Mouse (Mus musculus): Measurements from ENCODE around the gene Slc9a2.
"Not testable (repeated sequence)": the region's sequence is repeated elsewhere in the genome, so short reads cannot be mapped to it uniquely, and the experiment has no call there.

The Slc9a2 gene

DNA sequence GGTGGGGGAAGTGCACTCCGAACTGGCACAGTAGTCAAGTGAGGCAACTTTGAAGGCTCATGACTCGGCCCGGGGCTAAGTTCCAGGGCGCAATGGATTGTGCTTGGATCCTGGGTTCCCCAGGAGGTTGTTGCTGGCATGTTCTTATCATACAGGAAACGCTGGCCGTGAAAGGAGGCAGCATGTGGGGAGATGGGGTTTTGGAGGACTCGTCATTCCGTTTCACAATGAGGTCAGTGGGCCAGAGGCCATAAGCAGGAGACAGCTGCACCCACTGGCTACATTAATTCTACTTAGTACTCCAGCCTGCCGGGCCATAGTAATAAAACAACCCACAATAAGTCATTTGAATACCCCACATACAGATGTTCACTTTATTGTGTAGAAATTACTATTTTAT is 34.6 kb downstream of the Slc9a2 start:
- no peak for DNase-seq

DNA sequence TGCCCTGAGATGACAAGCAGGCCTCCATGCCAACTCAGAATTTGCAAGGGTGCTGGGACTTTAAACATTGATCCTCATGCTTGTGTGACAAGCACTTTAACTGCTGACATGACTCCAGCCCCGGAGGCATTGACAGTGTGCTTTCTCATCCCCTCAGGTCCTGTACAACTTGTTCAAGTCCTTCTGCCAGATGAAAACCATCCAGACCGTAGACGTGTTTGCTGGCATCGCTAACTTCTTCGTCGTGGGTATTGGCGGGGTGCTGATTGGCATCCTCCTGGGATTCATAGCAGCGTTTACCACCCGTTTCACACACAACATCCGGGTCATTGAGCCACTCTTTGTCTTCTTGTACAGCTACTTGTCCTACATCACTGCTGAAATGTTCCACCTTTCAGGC is 45.7 kb downstream of the Slc9a2 start:
- no peak for DNase-seq

DNA sequence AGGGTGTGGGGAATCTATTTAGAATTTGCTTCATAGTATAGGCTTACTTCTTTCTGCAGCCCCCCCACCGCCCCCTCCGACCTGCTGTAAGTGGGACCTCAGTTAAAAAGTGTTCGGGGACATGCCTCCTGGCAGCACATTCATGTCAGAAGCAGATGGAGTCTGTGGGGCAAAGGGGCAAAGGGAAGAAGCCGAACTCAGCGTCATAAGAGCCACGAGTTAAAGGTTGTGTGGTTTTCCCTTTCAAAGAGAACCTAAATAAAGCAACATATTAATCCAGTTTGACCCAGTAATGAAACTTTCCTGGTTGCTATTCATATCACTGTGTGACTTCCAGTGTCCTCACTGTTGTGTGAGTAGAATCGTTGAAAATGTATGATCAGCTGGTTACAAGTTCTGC is 47.0 kb downstream of the Slc9a2 start:
- no peak for DNase-seq

DNA sequence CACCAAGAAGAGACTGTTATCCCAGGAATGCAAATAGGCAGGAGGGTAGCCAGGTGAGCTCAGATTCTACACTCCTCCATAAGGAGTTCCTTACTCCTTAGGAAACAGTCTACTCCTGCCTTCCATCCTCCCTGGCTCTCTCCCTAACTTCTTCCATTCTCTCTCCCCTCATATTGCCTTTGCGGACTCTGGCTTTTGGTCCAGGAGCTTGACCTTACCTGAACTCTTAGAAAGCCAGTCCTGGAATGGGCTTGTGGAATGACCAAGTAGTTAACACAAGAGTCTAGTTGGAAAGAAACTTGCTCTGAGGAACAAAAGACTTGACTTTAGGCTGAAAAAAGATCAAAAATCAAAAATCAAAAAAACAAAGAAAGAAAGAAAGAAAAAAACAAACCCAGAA is 48.3 kb downstream of the Slc9a2 start:
- no peak for DNase-seq

DNA sequence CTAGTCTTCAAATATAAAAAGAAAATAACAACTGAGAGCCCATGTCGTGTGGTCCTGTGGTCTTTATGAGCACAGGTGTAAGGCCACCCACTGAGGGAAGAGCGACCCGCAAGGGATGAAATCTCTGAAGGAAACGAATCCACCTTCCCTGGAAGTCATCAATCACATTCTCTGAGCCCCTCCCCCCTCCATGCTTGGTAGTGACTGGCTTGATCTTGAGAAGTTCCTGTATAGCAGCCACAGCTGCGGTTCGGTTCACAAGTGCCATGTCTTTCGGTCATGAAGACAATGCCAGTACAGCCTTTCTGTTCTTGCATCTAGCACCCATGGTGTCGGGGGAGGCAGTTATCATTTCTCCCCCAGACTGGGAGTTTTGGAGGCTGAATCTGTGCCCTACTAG is 57.3 kb downstream of the Slc9a2 start:
- DNase-seq: no peak

DNA sequence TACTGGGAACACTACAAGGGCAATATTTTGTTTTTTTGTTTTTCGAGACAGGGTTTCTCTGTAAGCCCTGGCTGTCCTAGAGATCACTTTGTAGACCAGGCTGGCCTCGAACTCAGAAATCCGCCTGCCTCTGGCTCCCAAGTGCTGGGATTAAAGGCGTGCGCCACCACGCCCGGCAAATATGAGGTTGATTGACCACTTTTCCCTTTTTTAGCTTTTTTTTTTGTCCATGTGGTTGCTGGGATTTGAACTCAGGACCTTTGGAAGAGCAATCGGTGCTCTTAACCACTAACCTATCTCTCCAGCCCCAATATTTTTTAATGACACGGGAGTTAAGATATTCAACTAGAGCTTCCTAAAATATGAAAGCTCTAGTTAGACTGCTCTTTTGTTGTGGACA is 57.9 kb downstream of the Slc9a2 start:
- not testable (repeated sequence) for DNase-seq

DNA sequence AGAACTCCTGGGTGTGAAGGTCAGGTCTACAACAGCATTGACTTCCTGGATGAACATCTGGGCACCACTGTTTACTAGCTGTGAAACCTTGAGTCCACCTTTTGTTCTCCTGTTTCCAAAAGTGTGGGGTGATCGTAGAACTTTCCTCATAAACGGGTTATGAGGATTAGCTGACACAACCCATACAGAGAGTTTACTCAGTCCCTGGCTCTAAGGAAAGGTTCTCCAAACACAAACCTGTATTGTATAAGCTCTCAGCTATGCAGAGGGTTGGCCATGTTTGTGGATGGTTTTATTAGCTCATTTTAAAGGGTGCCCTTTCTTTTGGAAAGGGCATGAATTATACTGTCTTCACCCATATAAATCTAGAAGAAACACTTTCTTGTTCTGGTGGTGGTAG is 60.4 kb downstream of the Slc9a2 start:
- DNase-seq: no peak

DNA sequence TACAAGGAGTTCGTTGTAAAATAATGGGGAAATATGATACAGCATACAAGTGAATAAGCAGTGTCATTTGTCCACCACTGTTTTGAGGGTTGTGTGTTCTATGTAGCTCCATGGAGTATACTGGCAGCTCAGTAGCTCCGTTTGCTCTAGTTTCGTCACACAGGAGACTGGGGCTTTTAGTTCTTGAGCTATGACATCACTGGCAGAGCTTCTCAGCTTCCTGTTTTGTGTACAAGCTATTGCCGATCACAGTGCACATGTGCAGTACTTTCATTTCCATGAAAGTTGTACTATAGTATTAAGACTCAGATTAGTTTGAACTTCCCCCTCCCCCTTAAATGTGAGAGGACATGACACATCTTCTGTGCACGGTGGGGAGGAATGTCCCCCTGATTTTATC is 65.7 kb downstream of the Slc9a2 start:
- DNase-seq: no peak

DNA sequence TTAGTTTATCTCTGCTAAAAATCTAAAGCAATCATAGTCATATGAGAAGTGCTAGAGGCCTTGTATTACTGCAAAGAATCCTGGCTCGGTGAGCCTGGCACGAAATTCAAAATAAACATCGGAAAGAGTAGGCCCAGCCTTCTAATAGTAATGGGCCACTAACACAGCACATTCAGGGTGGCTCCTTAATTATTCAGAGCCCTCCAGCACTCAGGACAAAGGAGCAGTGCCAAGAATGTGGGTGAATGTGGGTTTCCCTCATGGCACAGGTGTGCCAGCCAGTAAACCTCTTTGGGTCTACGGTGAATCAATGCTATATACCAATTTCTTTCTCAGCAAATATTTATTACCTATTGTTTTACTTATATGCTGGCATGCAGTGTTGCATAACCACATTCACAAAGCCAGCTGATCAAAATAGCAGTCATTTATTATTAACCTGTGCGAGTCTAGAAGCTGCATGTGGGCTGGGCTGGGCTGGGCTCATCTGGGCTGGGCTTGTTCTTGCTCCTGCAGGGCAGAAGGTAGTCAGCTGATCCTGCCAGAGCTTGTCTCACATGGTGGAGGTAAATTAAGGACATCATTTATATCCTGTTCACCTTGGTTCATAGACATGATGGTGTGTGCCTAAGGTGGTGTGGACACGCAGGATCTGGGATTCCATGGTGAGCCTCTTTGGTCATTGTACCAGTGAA is 79.5 kb downstream of the Slc9a2 start:
- no peak for DNase-seq

DNA sequence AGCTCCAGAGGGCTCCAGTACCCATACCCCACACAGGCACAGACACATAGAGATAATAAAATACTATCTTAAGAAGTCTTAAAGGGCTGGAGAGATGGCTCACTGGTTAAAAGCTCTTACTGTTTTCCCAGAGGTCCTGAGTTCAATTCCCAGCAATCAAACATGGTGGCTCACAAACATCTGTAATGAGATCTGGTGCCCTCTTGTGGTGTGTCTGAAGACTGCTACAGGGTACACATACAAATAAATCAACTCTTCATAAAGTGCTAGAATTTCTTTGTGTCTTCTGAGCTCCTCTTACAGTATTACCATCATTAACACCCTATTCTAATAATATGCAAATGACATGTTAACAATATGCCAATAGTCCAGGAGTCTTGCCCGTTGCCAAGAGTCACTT is 83.7 kb downstream of the Slc9a2 start:
- DNase-seq: no peak

DNA sequence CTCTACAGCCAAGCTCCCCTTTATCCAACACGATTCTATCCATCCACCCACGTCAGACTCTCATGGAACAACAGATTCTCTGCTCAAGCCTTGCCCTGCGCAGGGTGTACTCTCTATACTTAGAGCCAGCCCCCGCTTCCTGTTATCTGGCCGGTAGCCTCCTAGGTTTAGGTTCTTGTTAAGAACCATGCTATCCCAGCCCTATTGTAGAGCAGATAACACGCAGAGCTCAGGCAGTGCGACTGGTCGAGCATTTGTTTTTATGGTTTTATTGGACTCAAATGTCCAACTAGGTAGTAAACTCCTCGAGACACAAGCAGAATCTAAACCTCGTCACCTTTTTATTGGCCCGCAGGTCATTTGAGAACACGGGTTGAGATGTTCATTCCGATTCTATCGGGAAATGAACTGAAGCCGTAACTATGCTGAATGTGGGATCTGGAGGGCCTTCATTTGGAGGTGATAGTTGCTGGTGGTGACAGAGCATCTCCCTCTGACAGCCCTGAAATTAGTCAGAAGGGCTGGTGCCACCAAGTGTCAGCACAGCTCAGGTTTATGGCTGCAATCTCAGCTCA is 84.4 kb downstream of the Slc9a2 start:
- no peak for DNase-seq

DNA sequence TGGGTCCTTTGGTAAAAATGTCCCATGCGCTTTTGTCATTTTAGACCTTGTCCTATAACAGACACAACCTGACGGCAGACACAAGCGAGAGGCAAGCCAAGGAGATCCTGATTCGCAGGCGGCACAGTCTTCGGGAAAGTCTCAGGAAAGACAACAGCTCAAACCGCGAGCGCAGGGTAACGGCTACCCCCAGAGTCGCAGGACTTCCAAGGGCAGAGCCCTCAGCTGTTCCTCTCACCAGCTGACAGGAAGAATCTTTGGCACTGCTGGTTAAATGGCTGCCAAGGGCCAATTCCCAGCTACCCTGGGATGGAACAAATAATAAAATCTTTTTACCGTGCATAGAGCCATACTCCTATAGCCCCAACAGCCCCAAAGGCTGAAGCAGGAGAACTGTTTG is 85.1 kb downstream of the Slc9a2 start:
- DNase-seq: no peak

DNA sequence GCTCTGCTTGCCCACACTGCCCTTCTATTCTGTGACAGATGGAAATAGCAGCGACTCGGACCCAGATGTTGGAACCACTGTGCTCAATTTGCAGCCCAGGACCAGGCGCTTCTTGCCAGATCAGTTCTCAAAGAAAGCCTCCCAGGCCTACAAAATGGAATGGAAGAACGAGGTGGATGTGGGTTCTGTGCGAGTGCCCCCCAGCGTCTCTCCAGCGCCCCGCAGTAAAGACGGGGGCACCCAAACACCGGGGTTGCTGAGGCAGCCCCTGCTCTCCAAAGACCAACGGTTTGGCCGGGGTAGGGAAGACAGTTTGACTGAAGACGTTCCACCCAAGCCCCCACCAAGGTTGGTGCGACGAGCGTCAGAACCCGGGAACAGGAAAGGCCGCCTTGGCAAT is 87.2 kb downstream of the Slc9a2 start:
- DNase-seq: no peak

DNA sequence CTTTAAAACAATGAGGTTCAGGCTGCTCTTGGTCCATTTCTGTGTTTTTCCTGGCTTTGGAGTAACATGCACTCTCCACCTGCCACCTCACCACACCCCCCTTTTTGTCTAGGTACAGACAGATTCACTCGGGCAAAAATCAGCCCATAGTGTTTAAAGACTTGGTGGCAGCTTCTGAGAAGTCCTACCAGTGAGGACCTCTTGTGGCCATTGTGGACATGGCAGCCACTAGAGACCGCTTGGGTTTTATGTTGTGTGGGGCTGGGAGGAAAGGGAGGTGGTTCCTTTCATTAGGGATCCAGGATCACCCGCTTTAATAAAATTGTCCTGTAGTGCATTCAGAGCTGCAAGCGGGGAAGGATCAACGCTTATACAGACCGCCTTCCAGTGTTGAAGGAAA is 88.2 kb downstream of the Slc9a2 start:
- DNase-seq: peak in 1 of 2 experiments; percentile 9

DNA sequence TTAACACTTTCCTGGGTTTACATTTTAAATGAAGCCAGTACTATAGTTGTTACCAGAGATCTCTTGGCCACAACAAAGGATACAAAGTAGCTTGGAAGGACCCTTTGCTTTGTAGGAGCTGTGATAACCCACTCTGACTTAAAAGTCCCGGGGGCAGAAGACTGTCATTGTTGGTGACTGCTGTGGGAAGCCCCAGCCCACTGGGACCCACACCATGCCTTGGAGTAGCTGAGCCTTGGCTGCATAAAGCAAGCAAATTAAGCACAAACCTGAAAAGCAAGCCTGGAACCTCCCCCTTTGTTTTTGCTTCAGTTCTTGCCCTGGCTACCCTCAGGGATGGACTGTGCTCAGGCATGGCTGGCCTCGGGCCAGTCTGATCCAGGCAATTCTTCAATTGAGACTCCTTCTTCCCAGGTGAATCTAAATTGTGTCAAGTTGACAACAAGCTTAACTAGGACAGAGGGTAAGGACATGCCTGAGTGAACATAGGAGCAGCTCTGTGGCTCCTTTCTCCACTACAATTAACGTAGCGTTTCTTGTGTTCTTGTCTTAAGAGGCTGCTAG is 89.0 kb downstream of the Slc9a2 start:
- no peak for DNase-seq

DNA sequence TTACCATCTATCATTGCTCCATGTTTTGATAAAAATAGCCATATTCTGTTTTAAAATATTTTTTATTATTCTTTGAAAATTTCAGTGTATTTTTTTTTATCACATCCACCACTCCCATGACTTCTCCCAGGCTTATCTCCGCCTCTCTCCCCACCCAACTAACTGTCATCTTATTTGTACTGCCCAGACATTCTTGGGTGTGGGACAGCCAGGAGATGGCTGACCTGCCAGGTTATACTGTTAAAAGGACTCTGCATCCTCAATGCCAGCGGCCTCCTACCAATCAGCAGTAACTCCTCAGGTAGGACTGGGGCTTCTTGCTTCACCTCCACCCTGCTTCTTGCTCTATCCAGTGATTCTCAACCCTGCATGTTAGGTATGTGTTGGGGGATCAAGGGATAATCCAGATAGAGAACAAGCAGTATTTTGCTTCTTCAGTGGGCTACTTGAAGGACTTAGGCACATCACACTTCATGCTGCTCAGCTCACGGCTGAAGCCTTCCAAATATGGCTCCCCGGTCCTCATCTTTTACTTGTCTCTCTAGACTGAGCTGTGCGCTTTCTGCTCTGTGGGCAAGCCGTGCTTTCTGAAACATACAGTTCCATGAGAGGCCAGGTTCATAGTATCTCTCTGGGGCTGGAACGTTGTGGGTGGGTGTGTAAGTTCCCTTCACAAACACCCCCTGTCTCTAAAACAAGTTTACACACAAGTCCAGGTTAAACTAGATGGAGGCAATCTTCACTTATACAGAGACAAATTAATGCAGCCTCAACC is 91.0 kb downstream of the Slc9a2 start:
- DNase-seq: no peak

DNA sequence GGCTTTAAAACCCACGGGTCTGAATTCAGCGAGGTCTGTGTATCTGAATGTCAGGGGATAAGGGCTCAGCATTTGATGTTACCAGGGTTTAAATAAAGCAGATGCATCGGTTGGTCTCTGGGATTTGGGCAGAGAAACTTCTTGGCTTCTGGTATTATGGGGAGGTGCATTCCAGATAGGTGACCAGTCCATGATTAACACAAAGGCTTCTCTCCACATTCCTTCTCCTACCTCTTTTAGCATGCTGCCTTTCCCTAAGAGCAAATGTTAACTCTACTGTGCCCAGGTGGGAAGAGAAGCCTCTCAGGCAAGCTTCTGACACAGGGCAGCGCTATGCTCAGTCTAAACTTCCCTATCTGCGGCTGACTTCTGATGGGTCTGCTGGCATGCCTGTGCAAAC is 92.9 kb downstream of the Slc9a2 start:
- DNase-seq: no peak

DNA sequence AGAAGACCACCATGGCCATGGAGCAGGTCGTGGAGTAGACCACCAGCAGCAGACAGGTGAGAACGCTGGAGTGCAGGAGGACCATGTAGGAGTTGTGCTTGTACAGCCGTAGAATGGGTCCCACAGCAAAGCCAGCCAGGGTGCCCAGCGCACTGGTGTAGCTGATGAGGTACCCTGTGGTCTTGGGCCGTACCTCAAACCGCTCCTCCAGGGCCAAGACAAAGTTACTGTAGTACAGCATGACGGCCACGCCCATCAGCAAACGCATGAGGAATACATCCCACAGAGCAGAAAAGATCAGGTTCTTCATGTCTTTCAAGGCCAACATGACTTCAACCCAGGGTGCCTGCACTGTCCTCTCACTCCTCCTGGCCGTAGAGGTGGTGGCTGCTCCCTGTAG is 93.7 kb downstream of the Slc9a2 start:
- no peak for DNase-seq

DNA sequence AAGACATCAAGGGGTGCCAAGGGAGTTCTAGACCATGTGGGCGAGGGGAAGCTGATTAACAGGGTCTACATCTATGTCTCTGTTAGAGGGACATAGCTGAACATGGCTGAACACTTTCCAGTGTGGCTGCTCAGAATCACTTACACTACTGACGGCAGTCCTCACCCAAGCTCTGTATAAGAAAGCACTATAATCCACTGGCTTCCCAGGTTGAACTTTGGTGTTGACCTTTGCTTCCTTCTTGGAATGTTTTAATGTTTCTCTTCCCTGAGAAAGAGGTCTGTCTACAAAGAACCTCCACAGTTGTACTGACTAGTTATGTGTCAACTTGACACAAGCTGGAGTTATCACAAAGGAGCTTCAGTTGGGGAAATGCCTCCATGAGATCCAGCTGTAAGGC is 95.7 kb downstream of the Slc9a2 start:
- no peak for DNase-seq

DNA sequence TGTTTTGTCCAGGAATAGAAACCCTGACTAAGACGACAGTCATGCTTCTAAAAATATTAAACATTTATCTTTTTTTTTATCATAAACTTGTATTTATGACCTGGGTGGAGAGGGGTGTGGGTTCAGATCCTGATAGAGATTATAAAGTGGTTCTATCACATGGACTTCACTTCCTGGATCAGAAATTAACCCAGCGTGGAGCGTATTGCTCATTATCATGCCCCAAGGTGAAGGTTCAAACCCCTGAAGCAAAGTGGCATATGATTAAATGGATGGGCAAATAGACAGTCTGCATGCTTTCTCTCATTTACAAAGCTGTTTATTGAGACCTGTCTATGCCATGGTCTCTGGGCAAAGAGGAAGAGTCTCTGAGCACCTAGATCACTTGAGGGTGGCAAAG is 96.4 kb downstream of the Slc9a2 start:
- no peak for DNase-seq

DNA sequence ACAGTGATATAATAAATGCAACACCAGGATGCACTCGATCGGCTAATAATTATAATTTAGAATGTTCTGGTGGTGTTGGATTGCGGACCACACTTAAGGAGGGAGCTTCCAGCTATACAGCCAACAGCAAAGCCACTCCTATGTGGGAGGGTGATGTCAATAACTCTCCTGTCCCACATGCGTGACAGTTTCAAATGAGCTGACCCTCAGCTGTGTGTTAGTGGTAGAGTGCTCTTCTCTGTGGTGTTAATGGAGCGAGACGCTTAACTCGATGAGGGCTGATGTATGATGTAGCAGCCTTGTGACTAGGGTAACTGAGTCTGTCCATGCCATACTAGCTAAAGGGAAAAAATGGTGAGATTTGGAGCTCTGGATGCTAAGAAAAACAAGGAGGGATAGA is 103.1 kb downstream of the Slc9a2 start:
- DNase-seq: no peak

DNA sequence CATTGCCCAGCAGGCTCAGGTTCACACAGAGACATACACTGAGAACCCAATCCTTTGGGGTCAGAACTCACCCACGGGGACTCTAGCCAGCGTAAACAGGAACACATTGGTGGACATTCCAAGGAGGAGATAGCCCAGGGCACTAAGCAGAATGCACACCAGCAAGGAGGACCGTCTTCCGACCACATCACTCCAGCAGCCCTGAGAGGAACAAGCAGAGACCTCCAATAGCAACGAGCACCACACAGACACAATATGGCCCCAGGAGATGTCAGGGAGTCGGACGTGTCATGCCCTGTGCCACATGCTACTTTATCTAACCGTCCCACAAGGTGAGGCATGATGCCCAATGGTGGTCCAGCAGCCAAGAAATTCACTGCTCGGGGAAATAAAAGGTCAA is 103.9 kb downstream of the Slc9a2 start:
- no peak for DNase-seq

DNA sequence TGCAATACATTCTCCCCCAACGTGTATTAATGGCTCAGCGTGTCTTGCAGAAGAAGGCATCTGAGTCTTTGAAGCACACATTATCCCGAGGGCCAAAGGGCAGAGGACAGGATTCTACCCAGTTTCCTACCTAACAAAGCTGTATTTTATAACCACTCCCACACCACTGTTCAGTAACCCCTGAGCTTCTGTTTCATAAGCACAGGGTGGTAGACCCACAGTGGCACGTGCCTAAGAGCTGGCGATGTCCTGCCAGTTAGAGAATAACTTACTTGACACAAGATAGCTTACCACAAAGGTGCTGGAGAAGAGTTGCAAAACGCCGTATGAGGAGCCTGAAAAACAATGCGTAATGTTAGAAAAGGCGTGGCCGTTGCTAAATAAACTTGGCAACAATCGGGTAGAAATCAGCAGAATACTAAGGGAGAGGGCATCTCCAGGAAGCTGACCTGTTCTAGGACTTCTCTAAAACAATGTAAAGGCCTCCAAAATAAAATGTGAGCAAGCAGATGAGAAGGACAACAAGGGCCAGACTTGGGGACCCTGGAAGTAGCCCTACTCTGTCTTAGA is 105.6 kb downstream of the Slc9a2 start:
- DNase-seq: no peak

DNA sequence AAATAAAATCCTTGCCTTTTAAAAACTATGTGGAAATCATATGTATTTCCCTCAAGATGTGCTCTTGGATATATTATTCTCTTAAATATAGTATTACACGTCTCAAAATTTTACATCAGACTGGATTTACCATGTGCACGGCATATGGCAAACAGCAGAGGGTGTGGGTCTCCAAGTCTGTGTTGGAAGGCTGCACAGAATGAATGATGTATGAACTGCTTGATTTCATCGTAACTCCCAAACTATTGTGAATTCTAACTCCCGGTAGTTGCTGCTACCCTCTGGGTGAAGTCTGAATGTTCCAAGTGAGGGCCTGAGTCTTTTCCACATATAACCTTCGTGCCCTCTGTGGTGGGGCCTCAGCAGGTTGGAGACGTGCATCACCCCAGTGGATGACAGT is 108.6 kb downstream of the Slc9a2 start:
- DNase-seq: no peak
